ENCODE assay signal across 19 mouse cellular contexts in the genomic region with DNA sequence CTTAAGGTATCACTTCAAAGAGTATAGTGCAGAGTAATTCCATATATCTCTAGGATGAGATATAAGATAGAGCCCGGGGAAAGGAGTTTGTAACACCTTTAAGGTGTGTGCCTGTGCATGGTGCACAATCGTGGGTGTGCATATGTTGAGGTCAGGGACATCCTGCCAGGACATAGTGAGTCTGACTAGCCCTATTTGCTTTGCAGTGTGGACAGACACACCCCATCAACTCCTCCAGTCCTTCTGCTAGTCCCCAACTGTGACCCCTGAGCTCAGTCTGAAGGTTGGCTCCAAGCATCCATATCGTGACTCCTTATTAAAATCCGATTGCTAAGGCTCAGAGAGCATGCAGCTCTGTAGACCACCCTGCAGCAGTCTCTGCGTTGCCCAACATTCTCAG.
"Had no signal": no experiment of that assay in that cellular context is flagged by ENCODE, and none has a peak within 500 bp of the region (broad histone marks: within the 10 kb centered on the region; RNA-seq: fewer than 3 reads in every experiment).

No protein-coding gene starts in this region.

- H3K9me3 ChIP-seq: lung, embryonic 15.5 days; midbrain, embryonic 12.5 days; stomach, embryonic 15.5 days had no signal

- H3K4me3 ChIP-seq: lung, embryonic 15.5 days; midbrain, embryonic 12.5 days; stomach, embryonic 15.5 days had no signal

- H3K36me3 ChIP-seq: lung, embryonic 15.5 days; midbrain, embryonic 12.5 days; stomach, embryonic 15.5 days had no signal

- H3K4me2 ChIP-seq: lung, embryonic 15.5 days; midbrain, embryonic 12.5 days; stomach, embryonic 15.5 days had no signal

- H3K27me3 ChIP-seq: lung, embryonic 15.5 days; midbrain, embryonic 12.5 days; stomach, embryonic 15.5 days had no signal

- H3K4me1 ChIP-seq: midbrain, embryonic 12.5 days; stomach, embryonic 15.5 days had no signal

- DNase-seq: kidney, adult 18-20 months; kidney, adult 9 months; kidney, postnatal 14 days; kidney, postnatal 4 days; layer of hippocampus, adult 9-11 months; lung, adult 18-20 months; lung, postnatal 14 days; right cerebral cortex, adult 18-20 months; right cerebral cortex, postnatal 14 days; spleen, adult 18-20 months; thymus, adult 2 months; thymus, postnatal 14 days; thymus, postnatal 4 days had no signal

- H3K9ac ChIP-seq: liver, embryonic 14.5 days; lung, embryonic 15.5 days; midbrain, embryonic 12.5 days; stomach, embryonic 15.5 days had no signal

- ATAC-seq: hindbrain, embryonic 16.5 days had no signal

- H3K27ac ChIP-seq: liver, embryonic 14.5 days; lung, embryonic 15.5 days; macrophage; midbrain, embryonic 12.5 days; stomach, embryonic 15.5 days had no signal
